Mouse (Mus musculus): ENCODE results near the gene Ankrd34a. TPM values are rescaled to one million over a fixed set of nuclear protein-coding genes. Genes with fewer than 3 reads are reported as not detected.
A peak's percentile ranks its signal among the peaks of the same experiment; 100 is the strongest.
"Not testable (repeated sequence)": the region's sequence is repeated elsewhere in the genome, so short reads cannot be mapped to it uniquely, and the experiment has no call there.

The Ankrd34a gene
- polyA plus RNA-seq, 1 experiment from 2014 or later, result 6.9 TPM

DNA sequence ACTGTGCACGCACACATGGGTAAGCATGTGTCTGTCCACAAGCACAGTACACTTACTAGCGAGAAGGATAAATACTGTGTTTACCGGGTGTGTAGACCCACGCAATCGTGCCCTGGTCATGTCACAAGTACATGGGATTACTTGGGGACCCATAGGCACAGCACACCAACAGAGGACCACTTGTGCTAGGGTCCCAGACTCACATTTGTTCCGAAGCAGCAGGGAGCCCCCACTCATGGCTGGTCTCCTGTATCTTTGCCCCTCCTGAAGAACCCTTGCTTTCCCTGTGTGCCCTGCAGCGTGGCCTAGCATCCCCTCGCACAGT lies 2.6 kb downstream of the Ankrd34a start:
- 70% methylated on average over 8 of the region's 8 CpGs for WGBS
- peak overlapping the region; percentile 81; the same call in 1 of the 2 replicates for H3K9ac ChIP-seq (ENCODE audit: low read length)
- ATAC-seq (replicated peaks; ENCODE audit: extremely low read depth, insufficient read depth, low FRiP score), result no peak
- H3K36me3 ChIP-seq (ENCODE audit: control insufficient read depth, insufficient read depth), result peaks cover 4% of the 10 kb centered on the region
- no peak overlapping the region for H3K4me3 ChIP-seq (ENCODE audit: low read length)
- no peaks in the 10 kb centered on the region for H3K9me3 ChIP-seq (replicated peaks; ENCODE audit: control insufficient read depth, low read length)
- H3K27me3 ChIP-seq (ENCODE audit: control insufficient read depth, insufficient read depth, low read length), result peaks cover 2% of the 10 kb centered on the region; the same call in 1 of the 2 replicates
- H3K4me2 ChIP-seq (ENCODE audit: low read depth, low read length), result peak overlapping the region; percentile 85
- peaks cover 46% of the 10 kb centered on the region for H3K4me1 ChIP-seq (ENCODE audit: control insufficient read depth, insufficient read depth, low read length)
- H3K27ac ChIP-seq (ENCODE audit: low read length), result 0 out of 2 replicates have a peak overlapping the region, but pooled peaks have one; percentile 22

DNA sequence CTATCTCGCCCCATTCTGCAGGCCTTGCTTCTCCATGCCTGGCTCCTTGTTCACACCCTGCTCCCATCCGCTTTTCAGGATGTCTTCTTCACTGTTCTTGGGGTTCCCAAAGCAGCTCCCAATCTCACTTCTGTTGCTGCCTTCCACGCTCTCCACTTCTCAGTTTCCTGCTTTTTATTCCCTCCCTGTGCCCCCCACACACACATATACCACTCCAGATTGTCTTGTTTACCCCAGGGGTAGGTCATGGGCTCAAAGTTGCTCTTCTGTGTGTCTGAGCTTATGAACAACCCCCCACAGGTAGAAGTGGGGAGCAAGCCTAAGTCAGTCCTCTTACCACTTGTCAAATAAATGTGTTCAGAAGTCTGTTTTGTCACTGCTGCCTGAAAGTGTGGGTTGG lies 3.0 kb downstream of the Ankrd34a start:
- Histone ChIP-seq H3K9me3 (replicated peaks; ENCODE audit: control insufficient read depth, low read length) (no peaks in the 10 kb centered on the region), H3K27ac (ENCODE audit: low read length) (no peak overlapping the region), H3K4me3 (ENCODE audit: low read length) (no peak overlapping the region), H3K9ac (ENCODE audit: low read length) (no peak overlapping the region), H3K36me3 (ENCODE audit: control insufficient read depth, insufficient read depth) (peaks cover 5% of the 10 kb centered on the region), H3K4me2 (ENCODE audit: low read depth, low read length) (no peak overlapping the region), H3K4me1 (ENCODE audit: control insufficient read depth, insufficient read depth, low read length) (peaks cover 48% of the 10 kb centered on the region), H3K27me3 (ENCODE audit: control insufficient read depth, insufficient read depth, low read length) (peaks cover 2% of the 10 kb centered on the region; the same call in 1 of the 2 replicates)
- 80% methylated on average over 3 of the region's 3 CpGs for WGBS
- ATAC-seq (replicated peaks; ENCODE audit: extremely low read depth, insufficient read depth, low FRiP score), result no peak

DNA sequence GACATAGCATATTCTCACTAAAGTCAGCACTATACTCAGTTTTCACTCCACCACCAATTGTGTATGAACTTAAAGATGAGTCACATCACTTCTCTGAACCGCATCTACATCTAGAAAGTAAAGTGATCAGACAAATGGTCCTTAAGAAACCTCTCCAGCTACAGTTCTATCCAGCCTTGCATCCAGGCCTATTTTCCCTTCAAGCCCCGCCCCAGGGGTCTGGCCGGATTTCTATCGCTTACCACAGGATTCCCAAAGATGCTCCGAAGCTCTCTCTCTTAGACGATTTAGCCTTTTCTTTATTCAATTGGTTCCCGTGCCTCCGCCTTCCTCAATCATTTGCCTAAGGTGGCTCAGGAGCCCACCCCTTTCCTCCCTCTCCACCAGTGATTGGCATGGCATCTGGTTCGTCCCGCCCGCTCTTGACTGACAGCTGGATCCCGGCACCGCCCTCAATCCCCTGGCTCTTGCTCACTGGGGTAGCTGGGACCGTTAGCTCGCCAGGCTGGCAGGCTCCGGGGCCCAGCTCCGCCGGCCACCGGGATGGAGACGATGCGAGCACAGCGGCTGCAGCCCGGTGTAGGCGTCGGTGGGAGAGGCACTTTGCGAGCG lies 4.3 kb downstream of the Ankrd34a start, which contains the start of gene Lix1l:
Gene Lix1l, plus strand, starts transcription at position 511 of the 612 bp plus-strand sequence.
- no peaks in the 10 kb centered on the region for H3K9me3 ChIP-seq (replicated peaks; ENCODE audit: control insufficient read depth, low read length)

DNA sequence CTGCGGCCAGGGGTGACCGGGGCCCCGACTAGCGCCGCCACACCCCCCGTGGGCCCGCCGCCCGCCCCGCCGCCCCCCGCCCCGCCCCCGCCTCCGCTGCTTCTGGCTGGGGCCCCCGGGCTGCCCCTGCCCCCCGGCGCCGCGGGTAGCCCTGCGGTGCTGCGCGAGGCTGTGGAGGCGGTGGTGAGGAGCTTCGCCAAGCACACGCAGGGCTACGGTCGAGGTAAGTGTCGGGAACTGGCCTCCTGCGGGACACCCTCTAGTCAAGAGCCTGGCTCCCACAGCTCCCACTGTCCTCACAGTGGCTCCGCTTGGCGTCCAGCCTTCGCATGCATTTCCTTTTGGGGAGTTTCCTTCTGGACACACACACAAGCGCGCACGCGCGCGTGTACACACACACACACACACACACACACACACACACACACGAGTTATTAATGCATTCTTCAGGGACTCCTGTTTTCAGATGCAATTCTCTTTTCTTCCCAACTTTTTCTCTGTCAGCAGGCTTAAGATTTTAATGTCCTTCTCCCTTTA lies 4.9 kb downstream of the Ankrd34a start:
- peaks cover 44% of the 10 kb centered on the region for H3K4me1 ChIP-seq (ENCODE audit: control insufficient read depth, insufficient read depth, low read length)
- peak; percentile 72 for ATAC-seq (replicated peaks; ENCODE audit: extremely low read depth, insufficient read depth, low FRiP score)

More for the DNA sequence above, 4.3 kb downstream of the Ankrd34a start, which contains the start of gene Lix1l:
- Histone ChIP-seq H3K27ac (ENCODE audit: low read length) (peak within 1 kb of the TSS; percentile 92), H3K4me3 (ENCODE audit: low read length) (peak within 1 kb of the TSS; percentile 62), H3K36me3 (ENCODE audit: control insufficient read depth, insufficient read depth) (peaks cover 5% of the 10 kb centered on the region), H3K27me3 (ENCODE audit: control insufficient read depth, insufficient read depth, low read length) (no peaks in the 10 kb centered on the region; the same call in 1 of the 2 replicates), H3K4me2 (ENCODE audit: low read depth, low read length) (peak within 1 kb of the TSS; percentile 81), H3K4me1 (ENCODE audit: control insufficient read depth, insufficient read depth, low read length) (peaks cover 50% of the 10 kb centered on the region), H3K9ac (ENCODE audit: low read length) (peak within 1 kb of the TSS; percentile 79)
- whole genome bisulfite sequencing, result 1% methylated on average over 27 of the region's 27 CpGs
- peak; percentile 92 for ATAC-seq (replicated peaks; ENCODE audit: extremely low read depth, insufficient read depth, low FRiP score)

DNA sequence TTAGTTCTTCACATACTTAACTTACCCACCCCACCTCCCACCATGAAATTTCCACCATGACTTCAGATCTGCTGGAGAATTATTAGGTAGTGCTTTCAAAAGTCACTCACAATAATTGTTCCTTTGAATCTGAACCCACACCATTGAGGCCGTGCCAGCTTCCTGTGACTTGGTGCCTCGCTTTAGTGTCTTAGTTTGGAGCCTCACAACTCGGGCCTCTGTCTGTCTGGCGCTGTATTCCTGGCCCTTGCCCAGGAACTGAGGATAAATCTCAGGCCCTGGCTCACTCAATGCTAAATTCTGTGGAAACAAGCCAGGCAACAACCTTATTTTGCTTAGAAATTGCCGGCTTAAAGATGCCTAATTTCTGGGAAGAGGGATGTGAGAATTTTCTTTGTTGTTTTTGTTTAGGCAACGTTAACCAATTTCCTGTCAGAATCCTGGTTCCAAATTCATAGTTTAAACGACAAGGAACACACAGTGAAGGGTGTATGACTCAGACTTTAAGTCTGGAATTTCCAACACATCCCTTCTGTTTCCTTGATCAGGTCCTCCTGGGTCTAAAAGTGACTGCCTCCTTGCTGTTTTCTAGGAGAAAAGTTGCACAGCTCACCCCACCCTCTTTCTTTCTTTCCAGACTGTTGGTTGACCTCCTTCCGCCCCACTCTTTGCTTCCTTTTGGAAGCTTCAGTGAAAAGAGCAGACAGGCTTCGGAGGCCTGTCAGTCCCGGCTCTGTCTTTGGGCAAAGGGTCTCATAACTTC lies 5.7 kb downstream of the Ankrd34a start:
- H3K9me3 ChIP-seq (replicated peaks; ENCODE audit: control insufficient read depth, low read length), result no peaks in the 10 kb centered on the region
- H3K4me3 ChIP-seq (ENCODE audit: low read length), result peak overlapping the region; percentile 62
- no peaks in the 10 kb centered on the region for H3K27me3 ChIP-seq (ENCODE audit: control insufficient read depth, insufficient read depth, low read length)
- no peak for ATAC-seq (replicated peaks; ENCODE audit: extremely low read depth, insufficient read depth, low FRiP score)
- H3K36me3 ChIP-seq (ENCODE audit: control insufficient read depth, insufficient read depth), result peaks cover 5% of the 10 kb centered on the region
- H3K4me1 ChIP-seq (ENCODE audit: control insufficient read depth, insufficient read depth, low read length), result peaks cover 39% of the 10 kb centered on the region
- H3K27ac ChIP-seq (ENCODE audit: low read length), result peak overlapping the region; percentile 92
- H3K9ac ChIP-seq (ENCODE audit: low read length), result peak overlapping the region; percentile 79
- H3K4me2 ChIP-seq (ENCODE audit: low read depth, low read length), result peak overlapping the region; percentile 81
- 28% methylated on average over 10 of the region's 10 CpGs for WGBS

More for the DNA sequence above, 4.9 kb downstream of the Ankrd34a start:
- Histone ChIP-seq H3K4me3 (ENCODE audit: low read length) (peak overlapping the region; percentile 62), H3K27ac (ENCODE audit: low read length) (peak overlapping the region; percentile 92), H3K4me2 (ENCODE audit: low read depth, low read length) (peak overlapping the region; percentile 81), H3K9ac (ENCODE audit: low read length) (peak overlapping the region; percentile 79), H3K36me3 (ENCODE audit: control insufficient read depth, insufficient read depth) (peaks cover 5% of the 10 kb centered on the region), H3K9me3 (replicated peaks; ENCODE audit: control insufficient read depth, low read length) (no peaks in the 10 kb centered on the region), H3K27me3 (ENCODE audit: control insufficient read depth, insufficient read depth, low read length) (no peaks in the 10 kb centered on the region)
- 1% methylated on average over 26 of the region's 40 CpGs for WGBS

DNA sequence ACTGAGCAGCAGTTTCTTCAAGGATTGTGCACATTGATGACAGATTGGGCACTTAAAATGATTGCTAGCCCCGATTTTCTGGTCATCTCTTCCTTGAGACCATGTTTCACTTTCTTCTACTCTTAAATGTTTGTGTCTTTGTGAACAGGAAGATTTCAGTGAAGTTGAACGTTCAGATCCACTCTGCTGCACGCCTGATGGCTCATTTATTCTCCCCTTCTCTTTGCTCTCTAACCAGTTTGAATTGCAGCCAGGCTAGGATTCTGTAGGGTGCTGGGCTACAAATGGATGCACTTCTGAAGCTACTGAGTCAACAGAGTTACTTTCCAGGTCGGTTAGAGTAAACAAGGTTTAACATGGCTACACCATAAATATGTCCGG lies 6.3 kb downstream of the Ankrd34a start:
- ATAC-seq (replicated peaks; ENCODE audit: extremely low read depth, insufficient read depth, low FRiP score), result no peak
- Histone ChIP-seq H3K27ac (ENCODE audit: low read length) (peak overlapping the region; percentile 92), H3K27me3 (ENCODE audit: control insufficient read depth, insufficient read depth, low read length) (no peaks in the 10 kb centered on the region), H3K4me2 (ENCODE audit: low read depth, low read length) (peak overlapping the region; percentile 81), H3K9me3 (replicated peaks; ENCODE audit: control insufficient read depth, low read length) (no peaks in the 10 kb centered on the region), H3K4me3 (ENCODE audit: low read length) (peak overlapping the region; percentile 62), H3K36me3 (ENCODE audit: control insufficient read depth, insufficient read depth) (peaks cover 5% of the 10 kb centered on the region), H3K4me1 (ENCODE audit: control insufficient read depth, insufficient read depth, low read length) (peaks cover 41% of the 10 kb centered on the region), H3K9ac (ENCODE audit: low read length) (peak overlapping the region; percentile 79)
- WGBS, result 40% methylated on average over 5 of the region's 5 CpGs

DNA sequence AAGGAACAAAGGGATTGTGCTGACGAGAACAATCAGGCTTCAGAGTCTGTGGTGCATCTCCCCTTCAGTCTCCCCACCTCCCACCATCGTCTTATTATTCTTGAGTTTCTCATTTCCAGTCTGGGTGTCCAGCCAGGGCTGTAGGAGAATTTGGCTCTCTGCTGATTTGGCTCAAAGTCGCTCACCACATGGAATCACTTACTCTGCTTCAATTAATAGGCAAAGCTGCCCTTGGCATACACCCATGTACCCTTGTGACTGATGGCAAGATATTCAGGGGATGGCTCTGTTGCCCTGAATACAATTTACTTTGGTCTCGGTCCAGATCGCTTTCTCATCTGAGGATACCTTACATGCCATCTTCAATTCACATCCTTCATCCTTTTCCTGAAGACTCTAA lies 6.9 kb downstream of the Ankrd34a start:
- no peak for ATAC-seq (replicated peaks; ENCODE audit: extremely low read depth, insufficient read depth, low FRiP score)
- peak overlapping the region; percentile 92 for H3K27ac ChIP-seq (ENCODE audit: low read length)
- no peaks in the 10 kb centered on the region for H3K9me3 ChIP-seq (replicated peaks; ENCODE audit: control insufficient read depth, low read length)
- peaks cover 41% of the 10 kb centered on the region for H3K4me1 ChIP-seq (ENCODE audit: control insufficient read depth, insufficient read depth, low read length)
- 62% methylated on average over 5 of the region's 5 CpGs for WGBS
- H3K4me3 ChIP-seq (ENCODE audit: low read length), result peak overlapping the region; percentile 62; the same call in 1 of the 2 replicates
- H3K36me3 ChIP-seq (ENCODE audit: control insufficient read depth, insufficient read depth), result peaks cover 5% of the 10 kb centered on the region
- peak overlapping the region; percentile 81 for H3K4me2 ChIP-seq (ENCODE audit: low read depth, low read length)
- H3K27me3 ChIP-seq (ENCODE audit: control insufficient read depth, insufficient read depth, low read length), result no peaks in the 10 kb centered on the region
- peak overlapping the region; percentile 79; the same call in 1 of the 2 replicates for H3K9ac ChIP-seq (ENCODE audit: low read length)

DNA sequence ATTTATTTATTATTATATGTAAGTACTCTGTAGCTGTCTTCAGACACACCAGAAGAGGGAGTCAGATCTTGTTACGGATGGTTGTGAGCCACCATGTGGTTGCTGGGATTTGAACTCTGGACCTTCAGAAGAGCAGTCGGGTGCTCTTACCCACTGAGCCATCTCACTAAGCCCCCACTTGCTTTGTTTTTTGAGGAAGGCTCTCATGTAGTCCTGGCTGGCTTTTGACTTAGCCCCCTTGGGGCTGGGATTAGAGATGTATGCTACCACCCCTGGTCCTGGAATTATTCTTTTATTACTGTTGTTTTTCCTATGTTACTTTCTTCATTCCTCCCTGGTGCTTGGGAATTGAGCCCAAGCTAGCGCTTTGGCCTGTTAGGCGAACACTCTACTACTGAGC lies 9.6 kb downstream of the Ankrd34a start:
- not testable (repeated sequence) for H3K4me3 ChIP-seq (ENCODE audit: low read length); H3K36me3 ChIP-seq (ENCODE audit: control insufficient read depth, insufficient read depth); H3K9ac ChIP-seq (ENCODE audit: low read length); H3K27me3 ChIP-seq (ENCODE audit: control insufficient read depth, insufficient read depth, low read length); ATAC-seq (replicated peaks; ENCODE audit: extremely low read depth, insufficient read depth, low FRiP score); H3K27ac ChIP-seq (ENCODE audit: low read length); H3K9me3 ChIP-seq (replicated peaks; ENCODE audit: control insufficient read depth, low read length); H3K4me2 ChIP-seq (ENCODE audit: low read depth, low read length)
- H3K4me1 ChIP-seq (ENCODE audit: control insufficient read depth, insufficient read depth, low read length), result peaks cover 36% of the 10 kb centered on the region
- WGBS, result 85% methylated on average over 4 of the region's 4 CpGs

DNA sequence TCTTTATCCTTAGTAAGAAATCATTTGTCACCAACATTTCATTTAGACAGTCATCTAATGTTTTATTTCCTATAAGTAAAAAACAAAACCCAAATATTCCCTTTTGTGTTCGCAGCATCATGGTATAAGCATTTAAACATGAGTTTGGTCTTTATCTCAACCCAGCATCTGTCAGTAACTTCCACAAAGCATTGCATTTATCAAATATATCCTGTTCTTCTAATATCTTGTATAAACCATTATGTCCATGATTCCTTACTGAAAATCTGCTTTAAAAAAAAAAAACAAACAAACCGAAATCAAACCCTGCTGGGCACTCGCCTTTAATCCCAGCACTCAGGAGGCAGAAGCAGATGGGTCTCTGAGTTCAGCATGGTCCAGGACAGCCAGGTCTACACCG lies 10.2 kb downstream of the Ankrd34a start:
- no peak for ATAC-seq (replicated peaks; ENCODE audit: extremely low read depth, insufficient read depth, low FRiP score)
- Histone ChIP-seq H3K27me3 (ENCODE audit: control insufficient read depth, insufficient read depth, low read length) (no peaks in the 10 kb centered on the region), H3K36me3 (ENCODE audit: control insufficient read depth, insufficient read depth) (peaks cover 5% of the 10 kb centered on the region), H3K9ac (ENCODE audit: low read length) (no peak overlapping the region), H3K27ac (ENCODE audit: low read length) (no peak overlapping the region), H3K9me3 (replicated peaks; ENCODE audit: control insufficient read depth, low read length) (no peaks in the 10 kb centered on the region), H3K4me2 (ENCODE audit: low read depth, low read length) (no peak overlapping the region), H3K4me1 (ENCODE audit: control insufficient read depth, insufficient read depth, low read length) (peaks cover 36% of the 10 kb centered on the region), H3K4me3 (ENCODE audit: low read length) (no peak overlapping the region)
- 90% methylated on average over 4 of the region's 4 CpGs for WGBS

All from heart, embryonic 16.5 days (tissue).